Mouse (Mus musculus) kidney, embryonic 14.5 days (tissue): ENCODE results near the gene Cryzl2. TPM values are rescaled to one million over a fixed set of nuclear protein-coding genes. Genes with fewer than 3 reads are reported as not detected.
A peak's percentile ranks its signal among the peaks of the same experiment; 100 is the strongest.

Source experiments
- ATAC-seq: fragments of 200-750 bp; cut with Nextera tagmentation; 2 replicates; pipeline ENCODE4 v1.8.0; 2017; ENCODE audit warnings: moderate number of reproducible peaks, mild to moderate bottlenecking, moderate TSS enrichment, moderate library complexity; ENCODE audit not compliant: low FRiP score, low TSS enrichment
- H3K27ac ChIP-seq: fragments of 300-500 bp; sonication (generic); 2 replicates; pipeline ENCODE4 v1.5.1; 2014; ENCODE audit warnings: low read depth, mild to moderate bottlenecking, low read length, moderate library complexity, mixed read lengths
- H3K27me3 ChIP-seq: fragments of 300-500 bp; sonication (generic); 2 replicates; pipeline ENCODE4 v1.6.1; 2014; ENCODE audit warnings: mild to moderate bottlenecking, low read length; ENCODE audit not compliant: control insufficient read depth, insufficient read depth
- H3K36me3 ChIP-seq: fragments of 300-500 bp; sonication (generic); 2 replicates; pipeline ENCODE4 v1.6.1; 2014; ENCODE audit warnings: low read length, mixed read lengths; ENCODE audit not compliant: control insufficient read depth, insufficient read depth
- H3K4me1 ChIP-seq: fragments of 300-500 bp; sonication (generic); 2 replicates; pipeline ENCODE4 v1.6.1; 2014; ENCODE audit warnings: low read length, mixed read lengths; ENCODE audit not compliant: control insufficient read depth, insufficient read depth
- H3K4me2 ChIP-seq: fragments of 300-500 bp; sonication (generic); replicated peaks from 2 replicates; pipeline ENCODE4 v1.6.1; 2014; ENCODE audit warnings: low read depth, mild to moderate bottlenecking, low read length
- H3K4me3 ChIP-seq: fragments of 300-500 bp; sonication (generic); 2 replicates; pipeline ENCODE4 v1.5.1; 2014; ENCODE audit warnings: mild to moderate bottlenecking, low read length
- H3K9ac ChIP-seq: fragments of 300-500 bp; sonication (generic); 2 replicates; pipeline ENCODE4 v1.6.1; 2014; ENCODE audit warnings: low read depth, mild to moderate bottlenecking, low read length, moderate library complexity
- H3K9me3 ChIP-seq: fragments of 300-500 bp; sonication (generic); 2 replicates; pipeline ENCODE4 v1.6.1; 2016; ENCODE audit warnings: low read length; ENCODE audit not compliant: control insufficient read depth
- WGBS: fragments of 180-500 bp; shearing (Covaris S2); extraction: QIAGEN DNeasy Blood & Tissue Kit; methylation state at CpG from one replicate; pipeline ENCODE4 v1.1.7; 2014; 5-methylcytosine and 5-hydroxymethylcytosine counted together
- polyA plus RNA-seq: library from polyadenylated mRNA; unstranded; fragments of >200 nt; fragmentation: Nextera tagmentation; extraction: Ambion mirVana; gene quantifications from 2 replicates; pipeline ENCODE4 v1.2.1, GENCODE M21; 2014

Gene Cryzl2
- polyA plus RNA-seq, 1 experiment from 2014 or later: 17.7 TPM

GRCm38 (mm10) chr1:157438290-157438689 is 20.1 kb upstream of the Cryzl2 start:
- Histone ChIP-seq H3K4me2 (no peak overlapping the region), H3K36me3 (no peaks in the 10 kb centered on the region), H3K27ac (no peak overlapping the region), H3K4me3 (no peak overlapping the region), H3K9me3 (no peaks in the 10 kb centered on the region), H3K9ac (no peak overlapping the region), H3K27me3 (no peaks in the 10 kb centered on the region), H3K4me1 (0 out of 2 replicates have a peak, but pooled peaks cover under 1% of the 10 kb centered on the region)
- no peak for ATAC-seq
- WGBS: 89% methylated on average over 2 of the region's 2 CpGs

GRCm38 (mm10) chr1:157439101-157439500 is 19.3 kb upstream of the Cryzl2 start:
- Histone ChIP-seq H3K9ac (no peak overlapping the region), H3K9me3 (no peaks in the 10 kb centered on the region), H3K36me3 (no peaks in the 10 kb centered on the region), H3K4me1 (0 out of 2 replicates have a peak, but pooled peaks cover 2% of the 10 kb centered on the region), H3K4me3 (no peak overlapping the region), H3K4me2 (no peak overlapping the region), H3K27me3 (no peaks in the 10 kb centered on the region), H3K27ac (no peak overlapping the region)
- 84% methylated on average over 4 of the region's 4 CpGs for WGBS
- ATAC-seq: no peak

- 0 out of 2 replicates have a peak, but pooled peaks cover 2% of the 10 kb centered on the region for H3K4me1 ChIP-seq
- no peaks in the 10 kb centered on the region for H3K27me3 ChIP-seq
- ATAC-seq: no peak
- no peaks in the 10 kb centered on the region for H3K36me3 ChIP-seq
- WGBS: 11% methylated on average over 14 of the region's 14 CpGs
- no peak overlapping the region for H3K27ac ChIP-seq
- no peak overlapping the region for H3K9ac ChIP-seq
- H3K4me3 ChIP-seq: no peak overlapping the region
- no peaks in the 10 kb centered on the region for H3K9me3 ChIP-seq
- peak overlapping the region; percentile 31 for H3K4me2 ChIP-seq
These were observed 18.3 kb upstream of the Cryzl2 start for GRCm38 (mm10) chr1:157439973-157440641.

- no peak for ATAC-seq
These were observed 15.2 kb upstream of the Cryzl2 start for GRCm38 (mm10) chr1:157443026-157443722.

GRCm38 (mm10) chr1:157443723-157444561 is 14.4 kb upstream of the Cryzl2 start:
- H3K4me2 ChIP-seq: 0 out of 2 replicates have a peak overlapping the region, but pooled peaks have one; percentile 17
- 43% methylated on average over 19 of the region's 19 CpGs for WGBS
- H3K9ac ChIP-seq: no peak overlapping the region
- H3K36me3 ChIP-seq: no peaks in the 10 kb centered on the region
- no peak for ATAC-seq
- peak overlapping the region; percentile 38; the same call in 1 of the 2 replicates for H3K27ac ChIP-seq
- H3K4me3 ChIP-seq: no peak overlapping the region
- H3K4me1 ChIP-seq: peaks cover 8% of the 10 kb centered on the region; the same call in 1 of the 2 replicates
- no peaks in the 10 kb centered on the region for H3K9me3 ChIP-seq
- H3K27me3 ChIP-seq: no peaks in the 10 kb centered on the region

More at GRCm38 (mm10) chr1:157443026-157443722, 15.2 kb upstream of the Cryzl2 start:
- H3K4me3 ChIP-seq: no peak overlapping the region
- H3K4me1 ChIP-seq: peaks cover 6% of the 10 kb centered on the region; the same call in 1 of the 2 replicates
- 31% methylated on average over 14 of the region's 14 CpGs for WGBS
- peak overlapping the region; percentile 38; the same call in 1 of the 2 replicates for H3K27ac ChIP-seq
- no peaks in the 10 kb centered on the region for H3K36me3 ChIP-seq
- H3K4me2 ChIP-seq: 0 out of 2 replicates have a peak overlapping the region, but pooled peaks have one; percentile 17
- H3K9ac ChIP-seq: no peak overlapping the region
- H3K9me3 ChIP-seq: no peaks in the 10 kb centered on the region
- H3K27me3 ChIP-seq: no peaks in the 10 kb centered on the region

GRCm38 (mm10) chr1:157444632-157445300 is 13.6 kb upstream of the Cryzl2 start:
- 62% methylated on average over 13 of the region's 13 CpGs for whole genome bisulfite sequencing
- no peak overlapping the region; the same call in 1 of the 2 replicates for H3K27ac ChIP-seq
- H3K4me2 ChIP-seq: no peak overlapping the region
- peaks cover 8% of the 10 kb centered on the region; the same call in 1 of the 2 replicates for H3K4me1 ChIP-seq
- no peak for ATAC-seq
- no peak overlapping the region for H3K4me3 ChIP-seq
- no peaks in the 10 kb centered on the region for H3K27me3 ChIP-seq
- H3K9me3 ChIP-seq: no peaks in the 10 kb centered on the region
- no peaks in the 10 kb centered on the region for H3K36me3 ChIP-seq
- no peak overlapping the region for H3K9ac ChIP-seq

GRCm38 (mm10) chr1:157445398-157445910 is 12.9 kb upstream of the Cryzl2 start:
- H3K36me3 ChIP-seq: no peaks in the 10 kb centered on the region
- no peaks in the 10 kb centered on the region for H3K9me3 ChIP-seq
- no peaks in the 10 kb centered on the region for H3K27me3 ChIP-seq
- peaks cover 8% of the 10 kb centered on the region; the same call in 1 of the 2 replicates for H3K4me1 ChIP-seq
- no peak overlapping the region for H3K27ac ChIP-seq
- H3K4me3 ChIP-seq: no peak overlapping the region
- WGBS: 92% methylated on average over 6 of the region's 6 CpGs
- no peak for ATAC-seq
- no peak overlapping the region for H3K9ac ChIP-seq
- H3K4me2 ChIP-seq: no peak overlapping the region

- Histone ChIP-seq H3K27ac (no peak overlapping the region), H3K9ac (no peak overlapping the region), H3K4me2 (no peak overlapping the region), H3K27me3 (no peaks in the 10 kb centered on the region), H3K4me1 (peaks cover 8% of the 10 kb centered on the region; the same call in 1 of the 2 replicates), H3K4me3 (no peak overlapping the region), H3K9me3 (no peaks in the 10 kb centered on the region), H3K36me3 (no peaks in the 10 kb centered on the region)
- no peak for ATAC-seq
- 61% methylated on average over 7 of the region's 7 CpGs for WGBS
These were observed 12.1 kb upstream of the Cryzl2 start for GRCm38 (mm10) chr1:157446325-157446724.
